Mouse (Mus musculus) cerebellum, adult 2 months (tissue): ENCODE measurements at regions not wholly inside any gene's neighbourhood (a gene's known extent, or its start where the extent isn't known, plus 50 kb on each side); places are given as distances from the start of the nearest gene placed in this dataset.
A peak's percentile ranks its signal among the peaks of the same experiment; 100 is the strongest.

ENCODE experiments used
- CTCF ChIP-seq: fragments of 200-500 bp; IDR thresholded peaks from 2 replicates; pipeline ENCODE4 v1.5.1; 2011; ENCODE audit warnings: low read depth, mild to moderate bottlenecking, control low read depth, low read length, moderate library complexity, borderline replicate concordance; ENCODE audit not compliant: insufficient read depth
- POLR2A ChIP-seq: fragments of 200-500 bp; IDR thresholded peaks from 2 replicates; pipeline ENCODE4 v1.6.1; 2011; ENCODE audit warnings: low read length, control low read depth, borderline replicate concordance; ENCODE audit not compliant: insufficient read depth

- TF ChIP-seq CTCF (peak; percentile 18; the same call in 1 of the 2 replicates), POLR2A (no peak)
Measured at GRCm38 (mm10) chr19:28111263-28112180, 100.6 kb upstream of the Rfx3 start.
